Mouse (Mus musculus) MEL (cell line): ENCODE data around the gene Wars. TPM values are rescaled to one million over a fixed set of nuclear protein-coding genes. Genes with fewer than 3 reads are reported as not detected.

ENCODE experiments used
- DNase-seq: peaks from one replicate; pipeline ENCODE4 v3.0.0; 2011; ENCODE audit warnings: low read depth, low spot score
- H3K27ac ChIP-seq: 2 replicates; pipeline ENCODE4 v1.5.1; 2012; ENCODE audit warnings: low read depth, mild to moderate bottlenecking, control low read depth, low read length, moderate library complexity; ENCODE audit not compliant: control insufficient read depth
- H3K27me3 ChIP-seq, 2 experiments: fragments of 150-350 bp in 1 of 2; sonication (generic) in 1 of 2; 2 replicates each; pipeline ENCODE4 v1.6.1; 2012; ENCODE audit warnings: low read length in 2 of 2, mild to moderate bottlenecking in 2 of 2, improper control_type of control experiment in 1 of 2, moderate library complexity in 1 of 2; ENCODE audit not compliant: insufficient read depth in 2 of 2, control insufficient read depth in 1 of 2
- H3K36me3 ChIP-seq, 2 experiments: 2 replicates each; pipeline ENCODE4 v1.6.1; 2012 to 2014; ENCODE audit warnings: low read length in 2 of 2, improper control_type of control experiment in 1 of 2, inconsistent platforms in 1 of 2, mild to moderate bottlenecking in 1 of 2; ENCODE audit not compliant: insufficient read depth in 2 of 2, control insufficient read depth in 1 of 2
- H3K4me1 ChIP-seq, 2 experiments: fragments of 150-350 bp in 1 of 2; sonication (generic) in 1 of 2; 2 replicates each; pipeline ENCODE4 v1.6.1; 2012; ENCODE audit warnings: low read length in 2 of 2, improper control_type of control experiment in 1 of 2, mild to moderate bottlenecking in 1 of 2; ENCODE audit not compliant: insufficient read depth in 2 of 2, control insufficient read depth in 1 of 2
- H3K4me3 ChIP-seq, 2 experiments: fragments of 150-350 bp in 1 of 2; sonication (generic) in 1 of 2; 2 replicates each; pipeline ENCODE4 v1.5.1; 2012; ENCODE audit warnings: low read depth in 2 of 2, low read length in 2 of 2, mild to moderate bottlenecking in 2 of 2, moderate library complexity in 2 of 2, control low read depth in 1 of 2, improper control_type of control experiment in 1 of 2; ENCODE audit not compliant: control insufficient read depth in 1 of 2, insufficient read depth in 1 of 2
- H3K79me2 ChIP-seq: 2 replicates; pipeline ENCODE4 v1.6.1; 2012; ENCODE audit warnings: mild to moderate bottlenecking, low read length, moderate library complexity; ENCODE audit not compliant: control insufficient read depth, poor library complexity, insufficient read depth
- H3K9ac ChIP-seq: 2 replicates; pipeline ENCODE4 v1.6.1; 2012; ENCODE audit warnings: low read depth, mild to moderate bottlenecking, control low read depth, low read length, moderate library complexity; ENCODE audit not compliant: control insufficient read depth, poor library complexity, severe bottlenecking
- H3K9me3 ChIP-seq: fragments of 150-350 bp; sonication (generic); replicated peaks from 2 replicates; pipeline ENCODE4 v1.6.1; 2012; ENCODE audit warnings: mild to moderate bottlenecking, low read length, improper control_type of control experiment, moderate library complexity; ENCODE audit not compliant: insufficient read depth
- ELF1 ChIP-seq: IDR thresholded peaks from 2 replicates; pipeline ENCODE4 v1.6.1; 2014; ENCODE audit warnings: low read depth, mild to moderate bottlenecking, inconsistent platforms, low read length, improper control_type of control experiment, moderate library complexity
- EP300 ChIP-seq, 2 experiments: IDR thresholded peaks; 2 replicates each; pipeline ENCODE4 v1.6.1; 2011; ENCODE audit warnings: improper control_type of control experiment in 2 of 2, low read length in 2 of 2, low read depth in 1 of 2, mild to moderate bottlenecking in 1 of 2
- GABPA ChIP-seq: IDR thresholded peaks from 2 replicates; pipeline ENCODE4 v1.6.1; 2012; ENCODE audit warnings: low read depth, mild to moderate bottlenecking, inconsistent platforms, low read length, improper control_type of control experiment, moderate library complexity
- GATA1 ChIP-seq: IDR thresholded peaks from 2 replicates; pipeline ENCODE4 v1.6.1; 2011; ENCODE audit warnings: low read depth, low read length, improper control_type of control experiment
- KAT2A ChIP-seq: conservative IDR thresholded peaks from 2 replicates; pipeline ENCODE4 v1.6.1; 2012; ENCODE audit warnings: low read depth, low read length, improper control_type of control experiment, inconsistent platforms
- MAZ ChIP-seq: IDR thresholded peaks from 2 replicates; pipeline ENCODE4 v1.6.1; 2012; ENCODE audit warnings: low read depth, mild to moderate bottlenecking, inconsistent platforms, low read length, improper control_type of control experiment
- MEF2A ChIP-seq: IDR thresholded peaks from 2 replicates; pipeline ENCODE4 v1.6.1; 2014; ENCODE audit warnings: low read depth, mild to moderate bottlenecking, inconsistent platforms, low read length, improper control_type of control experiment; ENCODE audit not compliant: poor library complexity, insufficient replicate concordance, severe bottlenecking; ENCODE audit errors: extremely low read depth
- MXI1 ChIP-seq: IDR thresholded peaks from 2 replicates; pipeline ENCODE4 v1.6.1; 2011; ENCODE audit warnings: mild to moderate bottlenecking, low read depth, low read length, improper control_type of control experiment
- MYB ChIP-seq: IDR thresholded peaks from 2 replicates; pipeline ENCODE4 v1.6.1; 2011; ENCODE audit warnings: mild to moderate bottlenecking, low read depth, low read length, improper control_type of control experiment
- MYC ChIP-seq: IDR thresholded peaks from 2 replicates; pipeline ENCODE4 v1.6.1; 2011; ENCODE audit warnings: low read depth, mild to moderate bottlenecking, low read length, improper control_type of control experiment, moderate library complexity
- NELFE ChIP-seq: IDR thresholded peaks from 2 replicates; pipeline ENCODE4 v1.6.1; 2011; ENCODE audit warnings: low read depth, low read length, improper control_type of control experiment
- POLR2AphosphoS5 ChIP-seq: IDR thresholded peaks from 2 replicates; pipeline ENCODE4 v1.6.1; 2012; ENCODE audit warnings: low read depth, borderline replicate concordance, mild to moderate bottlenecking, inconsistent platforms, low read length, moderate library complexity, mixed read lengths
- RCOR1 ChIP-seq: IDR thresholded peaks from 2 replicates; pipeline ENCODE4 v1.6.1; 2012; ENCODE audit warnings: low read depth, mild to moderate bottlenecking, inconsistent platforms, low read length, improper control_type of control experiment
- USF1 ChIP-seq: IDR thresholded peaks from 2 replicates; pipeline ENCODE4 v1.6.1; 2014; ENCODE audit warnings: low read depth, mild to moderate bottlenecking, inconsistent platforms, low read length, improper control_type of control experiment, moderate library complexity
- USF2 ChIP-seq, 2 experiments: IDR thresholded peaks; 2 replicates each; pipeline ENCODE4 v1.6.1; 2011 to 2012; ENCODE audit warnings: improper control_type of control experiment in 2 of 2, low read length in 2 of 2, borderline replicate concordance in 1 of 2, inconsistent platforms in 1 of 2, low read depth in 1 of 2, mild to moderate bottlenecking in 1 of 2; ENCODE audit not compliant: insufficient read depth in 1 of 2
- ZKSCAN1 ChIP-seq: IDR thresholded peaks from 2 replicates; pipeline ENCODE4 v1.6.1; 2012; ENCODE audit warnings: low read depth, mild to moderate bottlenecking, inconsistent platforms, low read length, improper control_type of control experiment, moderate library complexity
- ZMIZ1 ChIP-seq: IDR thresholded peaks from 2 replicates; pipeline ENCODE4 v1.6.1; 2012; ENCODE audit warnings: low read depth, mild to moderate bottlenecking, inconsistent platforms, low read length, improper control_type of control experiment, moderate library complexity
- polyA plus RNA-seq, 2 experiments: library from polyadenylated mRNA; stranded (reverse) in 1 of 2; unstranded in 1 of 2; fragments of >175 nt in 1 of 2; fragments of >200 nt in 1 of 2; gene quantifications; 2 replicates each; pipeline versions ENCODE4 v1.2.1 to v1.2.4; 2012; ENCODE audit warnings: low replicate concordance in 2 of 2, low read depth in 1 of 2; ENCODE audit not compliant: insufficient read length in 2 of 2, insufficient read depth in 1 of 2, missing spikeins in 1 of 2
- total RNA-seq: library from RNA; depleted of rRNA; stranded (reverse); fragments of 300-350 nt; gene quantifications from 2 replicates; pipeline ENCODE4 v1.2.3, GENCODE M21; 2012

Wars gene
- total and polyA plus RNA-seq, 3 experiments, result 85.7 to 836 (median 98.4) TPM

DNA sequence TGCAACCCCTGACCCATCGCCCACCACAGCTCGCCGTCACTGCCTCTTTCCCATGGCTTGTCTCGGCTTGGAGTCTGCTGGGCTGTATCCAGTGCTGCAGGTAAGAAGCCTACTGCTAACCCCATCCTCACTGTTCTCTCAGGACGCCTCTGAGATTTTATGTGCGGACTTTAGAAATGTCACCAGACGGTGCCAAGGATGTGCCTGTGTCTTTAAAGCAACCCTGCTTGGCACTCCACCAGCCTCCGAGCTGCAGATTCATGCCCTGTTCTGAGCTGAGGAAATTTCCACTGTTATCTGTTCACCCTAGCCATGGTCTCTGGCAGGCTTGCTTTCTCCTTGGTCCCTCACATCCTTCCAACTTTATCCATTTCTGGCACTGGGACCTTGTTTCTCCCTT lies 61.1 kb downstream of the Wars start:
- H3K79me2 ChIP-seq, result peaks cover 16% of the 10 kb centered on the region
- peaks cover 3 to 14% of the 10 kb centered on the region in 2 experiments; a peak in 3 of 4 replicates for H3K4me1 ChIP-seq
- no peaks in the 10 kb centered on the region for H3K9me3 ChIP-seq
- no peak for TF ChIP-seq MYB
- TF ChIP-seq EP300 (IDR thresholded peaks at IDR 0.05; ENCODE audit: low read depth in 1 of 2, low read length in 2 of 2), result no peak
- no peak for TF ChIP-seq ZMIZ1
- TF ChIP-seq POLR2AphosphoS5, result no peak
- no peak for TF ChIP-seq MAZ
- TF ChIP-seq NELFE, result no peak
- no peak for TF ChIP-seq GATA1
- TF ChIP-seq GABPA, result no peak
- TF ChIP-seq KAT2A, result no peak
- no peak for TF ChIP-seq MEF2A
- no peak for TF ChIP-seq ELF1
- no peak for TF ChIP-seq USF2 (IDR thresholded peaks at IDR 0.05; ENCODE audit: borderline replicate concordance in 1 of 2, insufficient read depth in 1 of 2, low read depth in 1 of 2, low read length in 2 of 2)
- TF ChIP-seq ZKSCAN1, result no peak
- no peak for TF ChIP-seq MXI1
- no peak for TF ChIP-seq MYC
- TF ChIP-seq USF1, result no peak
- no peak for TF ChIP-seq RCOR1
- H3K9ac ChIP-seq, result no peak overlapping the region
- H3K36me3 ChIP-seq, result peaks cover 0 to 4% of the 10 kb centered on the region in 2 experiments; a peak in 2 of 4 replicates
- no peak overlapping the region for H3K27ac ChIP-seq
- DNase-seq, result no peak
- no peak overlapping the region for H3K4me3 ChIP-seq
- H3K27me3 ChIP-seq, result no peaks in the 10 kb centered on the region

DNA sequence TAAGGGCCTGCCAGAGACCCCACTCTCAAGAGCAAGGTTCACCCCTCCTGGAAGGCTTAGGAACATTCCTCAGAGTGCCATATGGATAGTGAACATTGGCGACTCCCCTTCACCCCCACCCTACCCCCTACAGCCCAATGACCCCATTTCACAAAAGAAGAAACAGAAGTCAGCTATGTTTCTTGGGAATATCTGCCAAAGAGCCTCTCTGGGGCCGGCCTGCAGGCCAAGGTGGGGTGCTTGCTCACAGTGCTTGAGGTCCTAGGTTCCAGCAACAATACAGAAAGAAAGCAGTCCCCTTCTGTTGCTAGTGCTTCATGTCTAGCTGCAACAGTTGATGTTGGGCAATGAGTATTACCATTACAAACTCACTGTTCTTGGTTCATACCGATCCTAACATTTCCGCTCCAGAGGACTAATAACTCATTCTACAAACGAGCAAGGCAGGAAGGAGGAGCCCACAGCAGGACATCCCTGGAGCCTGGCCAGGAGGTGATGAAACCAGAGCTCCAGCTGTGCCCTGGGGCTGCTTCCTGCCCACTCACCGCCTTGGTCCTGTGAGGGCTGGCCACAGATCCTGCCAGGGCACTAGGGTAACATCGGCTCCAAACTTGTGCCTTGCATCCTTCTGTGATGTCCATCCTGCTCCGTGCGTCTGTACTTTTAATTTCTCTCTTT lies 61.9 kb downstream of the Wars start:
- DNase-seq, result no peak
- Histone ChIP-seq H3K9ac (no peak overlapping the region), H3K79me2 (peaks cover 10% of the 10 kb centered on the region), H3K4me1 (peaks cover under 1 to 7% of the 10 kb centered on the region in 2 experiments; a peak in 2 of 4 replicates), H3K27me3 (no peaks in the 10 kb centered on the region), H3K9me3 (no peaks in the 10 kb centered on the region), H3K4me3 (no peak overlapping the region), H3K27ac (no peak overlapping the region), H3K36me3 (no peaks in the 10 kb centered on the region; a peak in 1 of 4 replicates)
- no peak for TF ChIP-seq MEF2A
